Mouse (Mus musculus) heart, embryonic 11.5 days (tissue): Measurements from ENCODE around the gene Raph1. TPM values are rescaled to one million over a fixed set of nuclear protein-coding genes. Genes with fewer than 3 reads are reported as not detected.
"Not testable (repeated sequence)": the region's sequence is repeated elsewhere in the genome, so short reads cannot be mapped to it uniquely, and the experiment has no call there.

Experiments used
- ATAC-seq: fragments of 200-750 bp; cut with Nextera tagmentation; replicated peaks from 2 replicates; pipeline ENCODE4 v1.8.0; 2017; ENCODE audit warnings: moderate library complexity; ENCODE audit not compliant: insufficient number of reproducible peaks, low FRiP score, low TSS enrichment
- H3K27ac ChIP-seq: fragments of 300-500 bp; sonication (generic); 2 replicates; pipeline ENCODE4 v1.5.1; 2014; ENCODE audit warnings: mild to moderate bottlenecking, low read depth, low read length
- H3K27me3 ChIP-seq: fragments of 300-500 bp; sonication (generic); 2 replicates; pipeline ENCODE4 v1.6.1; 2014; ENCODE audit warnings: mild to moderate bottlenecking, low read length, mixed read lengths; ENCODE audit not compliant: control insufficient read depth, insufficient read depth
- H3K36me3 ChIP-seq: fragments of 300-500 bp; sonication (generic); 2 replicates; pipeline ENCODE4 v1.6.1; 2014; ENCODE audit warnings: mild to moderate bottlenecking, low read length, moderate library complexity, mixed read lengths; ENCODE audit not compliant: control insufficient read depth, insufficient read depth
- H3K4me1 ChIP-seq: fragments of 300-500 bp; sonication (generic); 2 replicates; pipeline ENCODE4 v1.6.1; 2014; ENCODE audit warnings: low read length; ENCODE audit not compliant: control insufficient read depth, insufficient read depth
- H3K4me2 ChIP-seq: fragments of 300-500 bp; sonication (generic); 2 replicates; pipeline ENCODE4 v1.6.1; 2014; ENCODE audit warnings: mild to moderate bottlenecking, moderate library complexity
- H3K4me3 ChIP-seq: fragments of 300-500 bp; sonication (generic); 2 replicates; pipeline ENCODE4 v1.5.1; 2014; ENCODE audit warnings: low read depth, low read length
- H3K9ac ChIP-seq: fragments of 300-500 bp; sonication (generic); 2 replicates; pipeline ENCODE4 v1.6.1; 2014; ENCODE audit warnings: mild to moderate bottlenecking, low read depth, low read length, moderate library complexity
- H3K9me3 ChIP-seq: fragments of 300-500 bp; sonication (generic); replicated peaks from 2 replicates; pipeline ENCODE4 v1.6.1; 2016; ENCODE audit warnings: low read length; ENCODE audit not compliant: control insufficient read depth
- WGBS: fragments of 180-500 bp; shearing (Covaris S2); extraction: QIAGEN DNeasy Blood & Tissue Kit; methylation state at CpG from one replicate; pipeline ENCODE4 v1.1.7; 2014; ENCODE audit not compliant: insufficient replicate concordance; 5-methylcytosine and 5-hydroxymethylcytosine counted together
- microRNA-seq: library from miRNA; unstranded; fragments of <30 nt; microRNA quantifications from one replicate; pipeline ENCODE4, GENCODE M21; 2016; ENCODE audit warnings: borderline number of aligned reads
- polyA plus RNA-seq: library from polyadenylated mRNA; unstranded; fragments of >200 nt; fragmentation: Nextera tagmentation; extraction: Ambion mirVana; gene quantifications from 2 replicates; pipeline ENCODE4 v1.2.1, GENCODE M21; 2014

The Raph1 gene
- polyA plus RNA-seq, 1 experiment from 2014 or later = 66.0 TPM

DNA sequence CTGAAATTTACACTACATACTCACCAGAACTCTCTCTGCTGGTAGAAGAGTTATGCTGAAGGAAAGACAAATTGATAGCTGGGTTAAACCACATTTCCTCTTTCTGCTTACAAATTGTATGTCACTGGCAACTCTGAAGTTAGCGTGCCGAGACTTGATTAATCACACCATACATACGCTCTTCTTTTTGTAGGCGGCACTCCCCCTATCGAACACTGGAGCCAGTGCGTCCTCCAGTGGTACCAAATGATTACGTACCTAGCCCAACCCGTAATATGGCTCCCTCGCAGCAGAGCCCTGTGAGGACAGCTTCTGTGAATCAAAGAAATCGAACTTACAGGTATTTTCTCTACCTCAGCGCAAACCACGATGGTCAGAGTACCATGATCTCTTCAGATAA is 119.8 kb downstream of the Raph1 start:
- no peak overlapping the region for H3K4me2 ChIP-seq
- ATAC-seq = no peak
- no peak overlapping the region for H3K9ac ChIP-seq
- WGBS = 86% methylated on average over 12 of the region's 12 CpGs
- no peak overlapping the region for H3K27ac ChIP-seq
- H3K36me3 ChIP-seq = no peaks in the 10 kb centered on the region; the same call in 1 of the 2 replicates
- no peak overlapping the region for H3K4me3 ChIP-seq
- no peaks in the 10 kb centered on the region for H3K9me3 ChIP-seq
- H3K27me3 ChIP-seq = no peaks in the 10 kb centered on the region
- H3K4me1 ChIP-seq = no peaks in the 10 kb centered on the region

DNA sequence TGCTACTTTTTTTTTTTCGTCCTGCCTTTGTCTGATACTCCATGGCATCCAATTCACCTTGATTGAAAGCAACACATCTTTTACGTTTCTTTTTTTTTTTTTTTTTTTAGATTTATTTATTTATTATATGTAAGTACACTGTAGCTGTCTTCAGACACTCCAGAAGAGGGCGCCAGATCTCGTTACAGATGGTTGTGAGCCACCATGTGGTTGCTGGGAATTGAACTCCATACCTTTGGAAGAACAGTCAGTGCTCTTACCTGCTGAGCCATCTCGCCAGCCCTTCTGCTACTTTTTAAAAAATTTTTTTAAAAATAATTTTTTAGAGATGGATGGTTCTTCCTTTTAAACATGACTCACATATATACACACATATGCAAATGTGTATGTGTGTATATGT is 125.5 kb downstream of the Raph1 start:
- 75% methylated on average over 5 of the region's 5 CpGs for WGBS

DNA sequence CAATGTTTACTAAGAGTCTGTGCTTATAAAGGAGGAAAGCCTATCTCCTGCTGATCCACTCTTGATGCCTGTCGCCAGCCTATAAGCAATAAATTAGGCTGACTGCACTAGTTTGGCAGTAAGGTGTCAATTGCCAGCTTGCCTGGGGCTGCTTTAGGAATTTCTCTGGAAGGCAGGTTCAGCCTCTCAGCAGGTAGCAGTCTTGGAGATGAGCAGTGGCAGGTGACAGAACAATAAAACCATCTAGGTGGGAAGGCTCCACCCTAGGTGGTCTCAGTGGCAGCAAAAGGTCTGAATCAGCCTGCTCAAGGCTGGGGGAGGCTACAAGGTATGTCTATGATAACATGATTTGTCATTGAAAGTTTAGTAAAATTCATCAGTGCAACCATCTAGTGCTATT is 134.4 kb downstream of the Raph1 start:
- Histone ChIP-seq H3K36me3 (no peaks in the 10 kb centered on the region), H3K4me1 (no peaks in the 10 kb centered on the region), H3K4me2 (no peak overlapping the region), H3K4me3 (no peak overlapping the region), H3K27me3 (no peaks in the 10 kb centered on the region), H3K27ac (no peak overlapping the region), H3K9ac (no peak overlapping the region), H3K9me3 (no peaks in the 10 kb centered on the region)
- ATAC-seq = no peak
- WGBS = 38% methylated on average over 1 of the region's 1 CpGs

More for the DNA sequence above, 125.5 kb downstream of the Raph1 start:
- H3K4me1 ChIP-seq, H3K27me3 ChIP-seq, H3K27ac ChIP-seq, H3K9ac ChIP-seq, H3K4me2 ChIP-seq, H3K4me3 ChIP-seq, H3K9me3 ChIP-seq, ATAC-seq, H3K36me3 ChIP-seq: not testable (repeated sequence)

Small RNA genes lying within 50 kb of the gene (microRNA-seq; reads per million reads assigned to microRNA genes)
- not detected for gene Gm23762

Other genes starting within 250 kb of the Raph1 start
- gene Cyp20a1, start 223.8 kb downstream of the Raph1 start, polyA plus RNA-seq = 23.6 and 28.8 TPM in 2 replicates
- 37.0 and 39.6 TPM in 2 replicates for gene Abi2, start 157.5 kb downstream of the Raph1 start, polyA plus RNA-seq
- 0.07 TPM in 1 of 2 replicates, not detected in the other for gene Cd28, start 149.7 kb upstream of the Raph1 start, polyA plus RNA-seq